Mouse (Mus musculus): Measurements from ENCODE around the gene Patl2. TPM values are rescaled to one million over a fixed set of nuclear protein-coding genes. Genes with fewer than 3 reads are reported as not detected.

Patl2 gene
- polyA plus RNA-seq, 1 experiment from 2014 or later, result not detected

DNA sequence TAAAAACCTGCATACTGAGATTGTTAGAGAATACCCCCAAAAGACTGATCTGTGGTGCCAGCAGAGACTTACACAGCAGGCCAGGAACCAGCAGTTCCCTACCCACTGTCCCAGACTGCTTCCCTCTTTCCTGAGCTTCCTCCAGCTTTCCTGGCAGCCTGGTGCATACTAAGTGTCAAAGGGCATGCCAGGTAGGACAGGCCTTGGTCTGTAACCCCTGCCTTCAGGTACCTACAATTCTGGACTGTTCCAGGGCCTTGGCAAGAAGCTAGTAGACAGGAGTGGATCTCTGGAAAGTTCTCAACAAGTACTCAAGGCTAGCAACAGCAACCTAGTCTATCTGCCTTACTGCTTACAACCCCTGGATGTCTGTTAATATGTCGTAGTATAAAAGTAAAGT, 34.8 kb downstream of the Patl2 start:
- Histone ChIP-seq H3K36me3 (replicated peaks; ENCODE audit: control insufficient read depth, insufficient read depth) (no peaks in the 10 kb centered on the region), H3K9ac (no peak overlapping the region), H3K27ac (no peak overlapping the region), H3K27me3 (ENCODE audit: control insufficient read depth, insufficient read depth, low read length) (0 out of 2 replicates have a peak, but pooled peaks cover 3% of the 10 kb centered on the region), H3K4me3 (replicated peaks; ENCODE audit: low read length) (no peak overlapping the region), H3K4me1 (replicated peaks; ENCODE audit: control insufficient read depth, insufficient read depth, low read length) (no peaks in the 10 kb centered on the region), H3K4me2 (replicated peaks) (no peak overlapping the region), H3K9me3 (ENCODE audit: control insufficient read depth, low read length) (no peaks in the 10 kb centered on the region)
- no peak for DNase-seq (ENCODE audit: low spot score)
- ATAC-seq (ENCODE audit: low FRiP score), result no peak
- WGBS, result 100% methylated on average over 1 of the region's 1 CpGs

DNA sequence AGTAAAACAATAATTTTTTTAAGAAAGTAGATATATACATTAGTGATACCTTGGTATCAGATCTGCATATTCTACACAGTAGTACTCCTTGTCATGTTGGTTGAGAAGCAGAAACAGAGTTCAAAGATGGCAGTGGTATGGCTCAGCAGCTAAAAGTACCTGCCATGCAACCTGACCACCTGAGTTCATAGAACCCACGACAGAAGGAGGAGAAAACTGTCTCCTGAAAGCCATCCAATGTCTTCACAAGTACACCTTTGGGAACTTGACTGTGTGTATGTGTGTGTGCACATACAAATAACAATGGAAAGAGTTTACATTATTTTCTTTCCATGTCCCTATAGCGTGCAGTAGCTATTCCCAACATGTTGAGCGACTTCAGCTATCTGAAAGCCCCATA, 36.3 kb downstream of the Patl2 start:
- H3K27ac ChIP-seq, result no peak overlapping the region
- H3K36me3 ChIP-seq (replicated peaks; ENCODE audit: control insufficient read depth, insufficient read depth), result no peaks in the 10 kb centered on the region
- no peak overlapping the region for H3K4me3 ChIP-seq (replicated peaks; ENCODE audit: low read length)
- H3K9me3 ChIP-seq (ENCODE audit: control insufficient read depth, low read length), result no peaks in the 10 kb centered on the region
- DNase-seq (ENCODE audit: low spot score), result no peak
- H3K4me1 ChIP-seq (replicated peaks; ENCODE audit: control insufficient read depth, insufficient read depth, low read length), result no peaks in the 10 kb centered on the region
- no peak overlapping the region for H3K4me2 ChIP-seq (replicated peaks)
- no peak for ATAC-seq (ENCODE audit: low FRiP score)
- H3K9ac ChIP-seq, result no peak overlapping the region
- H3K27me3 ChIP-seq (ENCODE audit: control insufficient read depth, insufficient read depth, low read length), result 0 out of 2 replicates have a peak, but pooled peaks cover 3% of the 10 kb centered on the region
- 80% methylated on average over 3 of the region's 3 CpGs for WGBS

DNA sequence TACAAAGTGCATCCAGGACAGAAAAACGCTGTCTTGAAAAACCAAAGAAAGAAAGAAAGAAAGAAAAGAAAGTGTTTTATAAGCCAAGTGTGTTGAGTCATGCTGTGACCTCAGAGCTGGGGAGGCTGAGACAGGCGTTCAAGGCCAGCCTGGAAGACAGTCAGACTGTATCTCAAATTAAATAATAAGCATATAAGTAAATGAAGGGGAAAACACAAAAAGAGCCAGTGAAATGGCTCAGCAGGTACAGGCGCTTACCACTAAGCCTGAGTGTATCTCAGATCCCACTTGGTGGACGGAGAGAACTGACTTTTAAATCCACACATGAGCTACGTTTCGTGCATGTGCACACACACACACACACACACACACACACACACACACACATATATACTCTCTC, 36.7 kb downstream of the Patl2 start:
- no peak overlapping the region for H3K4me2 ChIP-seq (replicated peaks)
- WGBS, result 99% methylated on average over 6 of the region's 6 CpGs
- DNase-seq (ENCODE audit: low spot score) (no peak), ATAC-seq (ENCODE audit: low FRiP score) (no peak)
- no peak overlapping the region for H3K9ac ChIP-seq
- no peaks in the 10 kb centered on the region for H3K9me3 ChIP-seq (ENCODE audit: control insufficient read depth, low read length)
- no peak overlapping the region for H3K27ac ChIP-seq
- no peak overlapping the region for H3K4me3 ChIP-seq (replicated peaks; ENCODE audit: low read length)
- no peaks in the 10 kb centered on the region for H3K4me1 ChIP-seq (replicated peaks; ENCODE audit: control insufficient read depth, insufficient read depth, low read length)
- no peaks in the 10 kb centered on the region for H3K36me3 ChIP-seq (replicated peaks; ENCODE audit: control insufficient read depth, insufficient read depth)
- H3K27me3 ChIP-seq (ENCODE audit: control insufficient read depth, insufficient read depth, low read length), result 0 out of 2 replicates have a peak, but pooled peaks cover 3% of the 10 kb centered on the region

DNA sequence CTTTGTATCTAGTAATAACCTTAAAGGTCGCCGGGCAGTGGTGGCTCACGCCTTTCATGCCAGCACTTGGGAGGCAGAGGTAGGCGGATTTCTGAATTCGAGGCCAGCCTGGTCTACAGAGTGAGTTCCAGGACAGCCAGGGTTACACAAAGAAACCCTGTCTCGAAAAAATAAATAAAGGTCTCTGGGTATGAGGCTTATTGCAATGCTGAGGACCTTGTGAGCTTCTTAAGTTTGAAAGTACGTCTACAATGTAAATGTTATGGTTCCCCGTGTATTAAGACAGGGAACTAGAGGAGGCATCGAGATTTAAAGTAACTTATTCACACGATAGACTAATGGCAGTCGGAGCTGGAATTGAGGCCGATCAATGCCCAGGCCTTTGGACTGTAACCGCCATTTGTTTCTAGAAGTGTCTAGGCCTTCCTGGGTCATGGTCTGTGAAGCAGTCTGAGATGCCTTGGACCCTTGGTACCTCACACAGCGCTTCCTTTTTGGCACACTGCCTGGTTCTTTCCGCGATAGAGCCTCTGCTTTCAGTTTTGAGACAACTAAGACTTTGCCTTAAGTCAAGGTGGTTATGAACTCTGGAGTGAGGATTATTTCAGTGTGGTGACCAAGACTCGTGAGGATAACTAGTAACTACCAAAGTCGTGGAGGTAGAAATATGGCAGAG, 37.6 kb downstream of the Patl2 start:
- 35% methylated on average over 18 of the region's 18 CpGs for WGBS
- H3K4me1 ChIP-seq (replicated peaks; ENCODE audit: control insufficient read depth, insufficient read depth, low read length), result no peaks in the 10 kb centered on the region
- peak overlapping the region; percentile 77 for H3K4me2 ChIP-seq (replicated peaks)
- peak overlapping the region; percentile 62 for H3K9ac ChIP-seq
- H3K4me3 ChIP-seq (replicated peaks; ENCODE audit: low read length), result peak overlapping the region; percentile 45
- ATAC-seq (ENCODE audit: low FRiP score) (no peak), DNase-seq (ENCODE audit: low spot score) (peak; percentile 36)
- H3K36me3 ChIP-seq (replicated peaks; ENCODE audit: control insufficient read depth, insufficient read depth), result no peaks in the 10 kb centered on the region
- 0 out of 2 replicates have a peak, but pooled peaks cover 3% of the 10 kb centered on the region for H3K27me3 ChIP-seq (ENCODE audit: control insufficient read depth, insufficient read depth, low read length)
- no peaks in the 10 kb centered on the region for H3K9me3 ChIP-seq (ENCODE audit: control insufficient read depth, low read length)
- no peak overlapping the region for H3K27ac ChIP-seq

DNA sequence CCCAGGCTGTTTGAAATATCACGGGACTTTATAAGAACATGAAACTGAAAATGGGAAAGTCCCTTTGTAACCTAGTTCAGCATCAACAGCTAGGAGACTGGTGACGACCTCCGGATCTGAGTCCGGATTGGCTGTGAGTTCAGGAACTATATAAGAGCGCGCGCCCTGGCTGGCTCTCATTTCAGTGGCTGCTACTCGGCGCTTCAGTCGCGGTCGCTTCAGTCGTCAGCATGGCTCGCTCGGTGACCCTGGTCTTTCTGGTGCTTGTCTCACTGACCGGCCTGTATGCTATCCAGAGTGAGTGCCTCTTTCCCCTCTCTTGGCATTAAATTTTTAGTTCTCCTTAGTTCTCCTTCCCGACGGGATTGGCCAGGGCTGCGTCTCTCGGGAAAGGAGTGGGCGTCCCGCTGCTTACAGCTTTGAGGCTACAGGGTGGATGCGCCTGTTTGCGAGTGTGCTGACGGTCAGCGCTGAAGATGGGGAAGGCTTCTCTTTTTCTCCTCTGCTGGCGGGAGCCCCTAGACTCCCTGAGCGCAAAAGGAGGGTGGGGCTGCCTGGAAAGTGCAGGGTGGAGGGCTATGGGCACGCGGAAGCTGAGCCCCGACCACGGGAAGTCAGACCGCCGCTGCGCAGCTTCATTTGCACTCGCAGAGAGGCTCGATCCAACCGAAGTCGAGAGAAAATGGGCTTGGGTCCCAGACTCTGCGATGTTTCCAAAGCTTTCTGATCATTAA, 38.3 kb downstream of the Patl2 start, which contains the start of gene B2m:
Gene B2m, plus strand, starts transcription at position 179 of the 734 bp plus-strand sequence.
- WGBS, result under 1% methylated on average over 40 of the region's 40 CpGs
- H3K36me3 ChIP-seq (replicated peaks; ENCODE audit: control insufficient read depth, insufficient read depth), result no peaks in the 10 kb centered on the region
- no peaks in the 10 kb centered on the region for H3K9me3 ChIP-seq (ENCODE audit: control insufficient read depth, low read length)
- peak within 1 kb of the TSS; percentile 45 for H3K4me3 ChIP-seq (replicated peaks; ENCODE audit: low read length)
- DNase-seq (ENCODE audit: low spot score), result peak; percentile 96
- 0 out of 2 replicates have a peak, but pooled peaks cover 3% of the 10 kb centered on the region for H3K27me3 ChIP-seq (ENCODE audit: control insufficient read depth, insufficient read depth, low read length)
- peak within 1 kb of the TSS; percentile 40; the same call in 1 of the 2 replicates for H3K27ac ChIP-seq
- H3K4me1 ChIP-seq (replicated peaks; ENCODE audit: control insufficient read depth, insufficient read depth, low read length), result no peaks in the 10 kb centered on the region
- ATAC-seq (ENCODE audit: low FRiP score), result peak; percentile 98
- H3K9ac ChIP-seq, result peak within 1 kb of the TSS; percentile 62
- peak within 1 kb of the TSS; percentile 77 for H3K4me2 ChIP-seq (replicated peaks)

DNA sequence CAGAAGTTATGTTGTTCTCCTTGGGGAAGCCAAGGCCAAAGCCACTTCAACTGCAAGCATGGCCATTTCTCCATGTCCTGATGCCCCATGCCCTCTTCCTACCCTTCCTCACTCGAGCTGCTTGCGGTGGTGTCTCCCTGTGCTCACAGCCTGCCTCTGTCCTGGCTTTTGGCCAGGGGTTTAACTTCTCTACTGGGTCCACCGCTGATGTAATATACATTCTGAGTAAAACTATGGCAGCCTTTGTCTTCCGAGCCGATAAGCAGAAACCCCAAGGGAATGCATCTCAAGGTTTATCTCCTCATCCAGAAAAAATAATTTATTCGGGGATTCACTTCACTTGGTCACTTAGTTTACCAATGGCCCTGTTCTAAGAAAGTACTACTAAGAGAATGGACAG, 39.3 kb downstream of the Patl2 start:
- Histone ChIP-seq H3K9me3 (ENCODE audit: control insufficient read depth, low read length) (no peaks in the 10 kb centered on the region), H3K36me3 (replicated peaks; ENCODE audit: control insufficient read depth, insufficient read depth) (no peaks in the 10 kb centered on the region), H3K9ac (no peak overlapping the region), H3K27ac (no peak overlapping the region), H3K4me3 (replicated peaks; ENCODE audit: low read length) (no peak overlapping the region), H3K27me3 (ENCODE audit: control insufficient read depth, insufficient read depth, low read length) (0 out of 2 replicates have a peak, but pooled peaks cover 3% of the 10 kb centered on the region), H3K4me1 (replicated peaks; ENCODE audit: control insufficient read depth, insufficient read depth, low read length) (no peaks in the 10 kb centered on the region), H3K4me2 (replicated peaks) (0 out of 2 replicates have a peak overlapping the region, but pooled peaks have one; percentile 77)
- ATAC-seq (ENCODE audit: low FRiP score) (no peak), DNase-seq (ENCODE audit: low spot score) (no peak)
- 68% methylated on average over 6 of the region's 6 CpGs for WGBS

DNA sequence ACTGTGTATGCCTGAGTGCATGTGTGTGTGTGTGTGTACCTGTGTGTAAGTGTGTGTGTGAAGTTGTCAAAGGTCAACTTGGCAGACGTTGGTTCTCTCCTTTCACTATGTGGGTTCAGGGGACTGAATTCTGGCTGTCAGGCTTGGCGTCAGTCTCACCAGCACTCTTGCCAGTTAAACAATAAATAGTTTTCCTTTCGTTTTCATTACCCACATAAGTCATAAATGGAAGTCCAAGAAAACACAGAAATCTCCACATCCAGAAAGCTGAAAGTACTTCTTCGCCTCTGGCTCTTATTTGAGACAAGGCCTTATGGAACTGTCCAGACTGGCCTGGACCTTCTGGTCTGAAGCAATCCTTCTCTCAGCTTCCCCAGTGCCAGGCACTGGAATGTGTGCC, 40.2 kb downstream of the Patl2 start:
- Histone ChIP-seq H3K27ac (no peak overlapping the region), H3K4me1 (replicated peaks; ENCODE audit: control insufficient read depth, insufficient read depth, low read length) (no peaks in the 10 kb centered on the region), H3K9me3 (ENCODE audit: control insufficient read depth, low read length) (no peaks in the 10 kb centered on the region), H3K27me3 (ENCODE audit: control insufficient read depth, insufficient read depth, low read length) (0 out of 2 replicates have a peak, but pooled peaks cover 3% of the 10 kb centered on the region), H3K36me3 (replicated peaks; ENCODE audit: control insufficient read depth, insufficient read depth) (no peaks in the 10 kb centered on the region), H3K9ac (no peak overlapping the region), H3K4me2 (replicated peaks) (no peak overlapping the region), H3K4me3 (replicated peaks; ENCODE audit: low read length) (no peak overlapping the region)
- ATAC-seq (ENCODE audit: low FRiP score), result no peak
- 70% methylated on average over 4 of the region's 4 CpGs for WGBS
- no peak for DNase-seq (ENCODE audit: low spot score)

DNA sequence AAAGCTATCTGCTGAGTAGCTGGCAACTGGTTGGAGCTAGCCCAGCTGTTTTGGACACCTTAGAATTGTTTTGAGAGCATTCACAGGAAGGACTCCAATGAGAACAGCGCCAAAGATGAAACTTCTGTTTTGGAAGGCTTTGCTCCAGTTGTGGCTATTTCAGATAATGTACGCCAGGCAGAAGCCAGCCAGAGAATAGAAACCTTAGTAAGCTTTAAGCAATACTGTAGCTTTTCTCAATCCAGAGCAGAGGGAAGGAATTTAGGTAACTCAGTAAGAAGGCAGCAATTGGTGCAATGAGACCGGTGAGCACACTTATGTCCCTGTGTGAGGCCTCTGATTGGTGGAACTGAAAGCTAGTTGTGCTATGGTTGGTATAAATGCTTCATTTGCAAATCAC, 42.9 kb downstream of the Patl2 start:
- Histone ChIP-seq H3K4me2 (replicated peaks) (no peak overlapping the region), H3K9me3 (ENCODE audit: control insufficient read depth, low read length) (no peaks in the 10 kb centered on the region), H3K36me3 (replicated peaks; ENCODE audit: control insufficient read depth, insufficient read depth) (no peaks in the 10 kb centered on the region), H3K27ac (no peak overlapping the region), H3K27me3 (ENCODE audit: control insufficient read depth, insufficient read depth, low read length) (no peaks in the 10 kb centered on the region), H3K4me3 (replicated peaks; ENCODE audit: low read length) (no peak overlapping the region), H3K9ac (no peak overlapping the region), H3K4me1 (replicated peaks; ENCODE audit: control insufficient read depth, insufficient read depth, low read length) (no peaks in the 10 kb centered on the region)
- no peak for DNase-seq (ENCODE audit: low spot score)
- no peak for ATAC-seq (ENCODE audit: low FRiP score)
- 96% methylated on average over 3 of the region's 3 CpGs for WGBS

DNA sequence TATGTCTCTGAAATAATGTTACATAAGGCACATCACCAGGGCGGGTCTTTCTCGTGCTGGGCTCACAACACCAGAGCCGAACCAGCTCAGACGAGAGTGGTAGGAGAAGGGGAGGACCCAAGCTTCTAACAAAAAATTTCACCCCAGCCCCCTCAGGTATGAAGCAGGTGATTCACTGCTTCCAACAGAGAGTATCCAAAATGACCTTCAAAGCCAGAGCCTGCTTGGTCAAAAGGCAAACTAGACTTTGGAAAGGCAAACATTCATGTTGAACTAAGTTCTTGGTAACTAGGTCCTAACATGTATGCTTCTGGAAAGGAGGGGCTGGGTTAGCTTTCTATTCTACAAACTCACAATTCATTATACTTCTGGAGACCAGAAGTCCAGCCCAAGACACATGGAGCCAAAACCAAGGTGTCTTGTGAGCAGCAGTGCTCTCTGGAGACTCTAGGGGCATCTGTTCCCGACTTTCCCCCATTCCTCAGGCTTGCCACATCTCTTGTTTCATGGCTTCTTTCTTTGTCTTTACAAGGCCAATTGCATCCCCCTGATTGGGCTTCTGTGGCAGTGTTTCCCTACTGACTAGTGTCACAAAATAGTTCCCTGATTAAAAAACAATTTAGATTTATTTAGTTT, 44.5 kb downstream of the Patl2 start:
- no peaks in the 10 kb centered on the region for H3K4me1 ChIP-seq (replicated peaks; ENCODE audit: control insufficient read depth, insufficient read depth, low read length)
- H3K9me3 ChIP-seq (ENCODE audit: control insufficient read depth, low read length), result no peaks in the 10 kb centered on the region
- no peaks in the 10 kb centered on the region for H3K27me3 ChIP-seq (ENCODE audit: control insufficient read depth, insufficient read depth, low read length)
- 85% methylated on average over 5 of the region's 5 CpGs for WGBS
- ATAC-seq (ENCODE audit: low FRiP score) (no peak), DNase-seq (ENCODE audit: low spot score) (no peak)
- no peak overlapping the region for H3K9ac ChIP-seq
- no peak overlapping the region for H3K4me3 ChIP-seq (replicated peaks; ENCODE audit: low read length)
- no peak overlapping the region for H3K4me2 ChIP-seq (replicated peaks)
- no peaks in the 10 kb centered on the region for H3K36me3 ChIP-seq (replicated peaks; ENCODE audit: control insufficient read depth, insufficient read depth)
- H3K27ac ChIP-seq, result no peak overlapping the region

All from hindbrain, embryonic 14.5 days (tissue).